Mouse (Mus musculus): ENCODE results near the gene Strn3.

Gene Strn3

GRCm38 (mm10) chr12:51691845-51692632 is at the start of gene Strn3:
Gene Strn3, minus strand, starts transcription at chr12:51691897.
- peak; percentile 91 to 94 for DNase-seq (ENCODE audit: low spot score in 2 of 2)

GRCm38 (mm10) chr12:51736807-51737206 is 45.1 kb upstream of the Strn3 start:
- DNase-seq (ENCODE audit: low spot score in 2 of 2): no peak

GRCm38 (mm10) chr12:51736381-51736780 is 44.7 kb upstream of the Strn3 start:
- DNase-seq (ENCODE audit: low spot score in 2 of 2): no peak

GRCm38 (mm10) chr12:51735840-51736271 is 44.2 kb upstream of the Strn3 start:
- no peak for DNase-seq (ENCODE audit: low spot score in 2 of 2)

GRCm38 (mm10) chr12:51734605-51735211 is 43.0 kb upstream of the Strn3 start:
- DNase-seq (ENCODE audit: low spot score in 2 of 2): no peak

- no peak for DNase-seq (ENCODE audit: low spot score in 2 of 2)
Measured at GRCm38 (mm10) chr12:51729827-51730226, 38.1 kb upstream of the Strn3 start.

GRCm38 (mm10) chr12:51729058-51729457 is 37.4 kb upstream of the Strn3 start:
- DNase-seq (ENCODE audit: low spot score in 2 of 2): no peak

GRCm38 (mm10) chr12:51721836-51722235 is 30.1 kb upstream of the Strn3 start:
- no peak for DNase-seq (ENCODE audit: low spot score in 2 of 2)

- DNase-seq (ENCODE audit: low spot score in 2 of 2): no peak
Measured at GRCm38 (mm10) chr12:51718617-51719016, 26.9 kb upstream of the Strn3 start.

GRCm38 (mm10) chr12:51712685-51713084 is 21.0 kb upstream of the Strn3 start:
- DNase-seq (ENCODE audit: low spot score in 2 of 2): no peak

GRCm38 (mm10) chr12:51710154-51710553 is 18.5 kb upstream of the Strn3 start:
- DNase-seq (ENCODE audit: low spot score in 2 of 2): no peak

GRCm38 (mm10) chr12:51709741-51710140 is 18.0 kb upstream of the Strn3 start:
- no peak for DNase-seq (ENCODE audit: low spot score in 2 of 2)

- DNase-seq (ENCODE audit: low spot score in 2 of 2): no peak
Measured at GRCm38 (mm10) chr12:51708941-51709686, 17.4 kb upstream of the Strn3 start.

- DNase-seq (ENCODE audit: low spot score in 2 of 2): no peak
Measured at GRCm38 (mm10) chr12:51706673-51707235, 15.1 kb upstream of the Strn3 start.

GRCm38 (mm10) chr12:51705778-51706177 is 14.1 kb upstream of the Strn3 start:
- DNase-seq (ENCODE audit: low spot score in 2 of 2): no peak

GRCm38 (mm10) chr12:51704572-51704971 is 12.9 kb upstream of the Strn3 start:
- no peak for DNase-seq (ENCODE audit: low spot score in 2 of 2)

GRCm38 (mm10) chr12:51703859-51704258 is 12.2 kb upstream of the Strn3 start:
- DNase-seq (ENCODE audit: low spot score in 2 of 2): no peak

GRCm38 (mm10) chr12:51701723-51702122 is 10.0 kb upstream of the Strn3 start:
- DNase-seq (ENCODE audit: low spot score in 2 of 2): no peak

GRCm38 (mm10) chr12:51699623-51700393 is 8.1 kb upstream of the Strn3 start:
- DNase-seq (ENCODE audit: low spot score in 2 of 2): no peak

GRCm38 (mm10) chr12:51696157-51696556 is 4.5 kb upstream of the Strn3 start:
- no peak for DNase-seq (ENCODE audit: low spot score in 2 of 2)

- DNase-seq (ENCODE audit: low spot score in 2 of 2): no peak
Measured at GRCm38 (mm10) chr12:51694966-51695365, 3.3 kb upstream of the Strn3 start.
